ENCODE assay signal across 11 mouse cellular contexts in the genomic region with DNA sequence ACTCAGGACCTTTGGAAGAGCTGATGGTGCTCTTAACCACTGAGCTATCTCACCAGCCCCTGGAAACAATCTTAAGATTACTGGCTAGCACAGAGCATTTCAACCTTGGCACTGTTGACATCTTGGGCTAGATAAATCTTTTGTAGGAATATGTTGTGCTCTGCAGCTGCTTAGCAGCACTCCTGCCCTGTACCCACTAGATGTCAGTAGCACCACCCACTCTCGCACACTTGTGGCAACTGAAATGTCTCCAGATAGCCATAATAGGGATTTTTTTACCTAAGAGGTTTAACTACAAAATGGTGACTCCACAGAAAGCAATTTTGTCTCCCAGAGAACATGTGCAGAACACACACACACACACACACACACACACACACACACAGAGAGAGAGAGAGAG. TPM values are rescaled to one million over a fixed set of nuclear protein-coding genes. Genes with fewer than 3 reads are reported as not detected.
DNase-seq lines count a peak whose midpoint lies in the region; ATAC-seq and TF ChIP-seq lines count a peak whose summit lies in the region.
"Had no signal": no experiment of that assay in that cellular context is flagged by ENCODE, and none has a peak within 500 bp of the region (broad histone marks: within the 10 kb centered on the region; RNA-seq: fewer than 3 reads in every experiment).

No protein-coding gene starts in this region.

- DNase-seq in heart, adult 2 months = peak in 1 of 2 experiments; percentile 8
- peak; percentile 58 for DNase-seq in 416B (ENCODE audit: low read depth)
- peak; percentile 74 for DNase-seq in NIH3T3 (ENCODE audit: low read depth)
- DNase-seq in fibroblast of lung, adult 2 months (ENCODE audit: low read depth) = peak; percentile 31
- DNase-seq in large intestine, adult 2 months (ENCODE audit: low read depth, low spot score) = peak; percentile 1
- DNase-seq in naive thymus-derived CD4-positive, alpha-beta T cell, adult 2 months (ENCODE audit: low read depth) = peak; percentile 1
- DNase-seq in cerebellum, postnatal 4 days (ENCODE audit: low spot score in 2 of 2) = no peak

- 39% methylated on average over 1 of the region's 1 CpGs for WGBS in heart, adult 2 months
- 20% methylated on average over 1 of the region's 1 CpGs for WGBS in heart, embryonic 12.5 days
- 27% methylated on average over 1 of the region's 1 CpGs for WGBS in large intestine, adult 2 months

- H3K9me3 ChIP-seq in heart, embryonic 12.5 days (replicated peaks) = no peaks in the 10 kb centered on the region
- H3K9me3 ChIP-seq: embryonic facial prominence, embryonic 12.5 days; limb, embryonic 15.5 days had no signal

- H3K4me2 ChIP-seq in heart, embryonic 12.5 days = no peak overlapping the region
- H3K4me2 ChIP-seq: embryonic facial prominence, embryonic 12.5 days; limb, embryonic 15.5 days had no signal

- no peak overlapping the region for H3K9ac ChIP-seq in heart, adult 2 months (ENCODE audit: low read depth, low read length)
- H3K9ac ChIP-seq in heart, embryonic 12.5 days = no peak overlapping the region
- H3K9ac ChIP-seq: embryonic facial prominence, embryonic 12.5 days; limb, embryonic 15.5 days had no signal

- TF ChIP-seq EP300 in heart, adult 2 months (IDR thresholded peaks at IDR 0.05; ENCODE audit: insufficient read depth, low read depth, low read length) = no peak

- TF ChIP-seq CTCF in heart, adult 2 months (IDR thresholded peaks at IDR 0.05) = peak; percentile 66

- no peak overlapping the region for H3K4me3 ChIP-seq in heart, adult 2 months
- H3K4me3 ChIP-seq in heart, embryonic 12.5 days = no peak overlapping the region
- H3K4me3 ChIP-seq: embryonic facial prominence, embryonic 12.5 days; limb, embryonic 15.5 days had no signal

- H3K79me2 ChIP-seq in heart, adult 2 months (replicated peaks; ENCODE audit: control insufficient read depth, insufficient read depth, low read length) = no peaks in the 10 kb centered on the region

- intact Hi-C loops in heart, adult 2 months (cut with DNase I) = loop anchor here (5.0 kb wide), 1 partner anchor 76 kb away; no protein-coding TSS in a partner anchor

- ATAC-seq in heart, embryonic 12.5 days (ENCODE audit: insufficient number of reproducible peaks, low FRiP score) = no peak

- H3K36me3 ChIP-seq in heart, adult 2 months (ENCODE audit: control insufficient read depth, insufficient read depth, low read length) = no peaks in the 10 kb centered on the region
- H3K36me3 ChIP-seq in heart, embryonic 12.5 days = no peaks in the 10 kb centered on the region
- H3K36me3 ChIP-seq: embryonic facial prominence, embryonic 12.5 days; limb, embryonic 15.5 days had no signal

- H3K27me3 ChIP-seq in heart, adult 2 months (ENCODE audit: control insufficient read depth, insufficient read depth, low read length) = no peaks in the 10 kb centered on the region
- peaks cover 15% of the 10 kb centered on the region for H3K27me3 ChIP-seq in heart, embryonic 12.5 days (replicated peaks)
- H3K27me3 ChIP-seq: embryonic facial prominence, embryonic 12.5 days; limb, embryonic 15.5 days had no signal

- H3K4me1 ChIP-seq in heart, adult 2 months (ENCODE audit: control insufficient read depth, insufficient read depth, low read length) = no peaks in the 10 kb centered on the region
- no peaks in the 10 kb centered on the region for H3K4me1 ChIP-seq in heart, embryonic 12.5 days (replicated peaks)
- H3K4me1 ChIP-seq: embryonic facial prominence, embryonic 12.5 days; limb, embryonic 15.5 days had no signal

- no peak for TF ChIP-seq POLR2A in heart, adult 2 months (IDR thresholded peaks at IDR 0.05; ENCODE audit: insufficient read depth, low read depth, low read length)

- H3K27ac ChIP-seq in heart, adult 2 months = no peak overlapping the region
- H3K27ac ChIP-seq in heart, embryonic 12.5 days (ENCODE audit: poor library complexity, severe bottlenecking) = no peak overlapping the region
- H3K27ac ChIP-seq: embryonic facial prominence, embryonic 12.5 days; limb, embryonic 15.5 days had no signal

RNA-seq across cellular contexts. Expression of a gene that starts 11.7 kb away (rescaled TPM):
- not detected for total RNA-seq in heart, adult 2 months (2021)
- polyA plus RNA-seq in heart, adult 2 months (2012; rRNA removed) = not detected in 2 replicates
- polyA plus RNA-seq in heart, embryonic 12.5 days (2016; fragmentation: Nextera tagmentation; extraction: Ambion mirVana) = not detected in 2 replicates
- polyA plus RNA-seq in large intestine, adult 2 months (2012; rRNA removed) = not detected in 2 replicates
- polyA plus RNA-seq: small intestine, adult 2 months had no signal

Comparison
In these comparisons a context has a peak if more than half of its experiments do, and no peak if none do; other contexts are left out.
1. DNase-seq: peak in 416B (single experiment), NIH3T3 (single experiment), fibroblast of lung, adult 2 months (single experiment), large intestine, adult 2 months (single experiment) and naive thymus-derived CD4-positive, alpha-beta T cell, adult 2 months (single experiment); none in cerebellum, postnatal 4 days (0 of 2).